Mouse (Mus musculus) intestine, postnatal 0 days (tissue): ENCODE measurements around the gene Chst8. TPM values are rescaled to one million over a fixed set of nuclear protein-coding genes. Genes with fewer than 3 reads are reported as not detected.
A peak's percentile ranks its signal among the peaks of the same experiment; 100 is the strongest.

Experiments
- ATAC-seq: fragments of 200-750 bp; cut with Nextera tagmentation; 2 replicates; pipeline ENCODE4 v1.8.0; 2017; ENCODE audit warnings: mild to moderate bottlenecking, moderate TSS enrichment, moderate library complexity
- H3K27ac ChIP-seq: fragments of 300-500 bp; sonication (generic); 2 replicates; pipeline ENCODE4 v1.5.1; 2014; ENCODE audit warnings: mild to moderate bottlenecking, low read depth, low read length, moderate library complexity
- H3K27me3 ChIP-seq: fragments of 300-500 bp; sonication (generic); replicated peaks from 2 replicates; pipeline ENCODE4 v1.6.1; 2014; ENCODE audit warnings: low read length, mixed read lengths; ENCODE audit not compliant: control insufficient read depth, insufficient read depth
- H3K36me3 ChIP-seq: fragments of 300-500 bp; sonication (generic); 2 replicates; pipeline ENCODE4 v1.6.1; 2014; ENCODE audit warnings: mild to moderate bottlenecking, moderate library complexity; ENCODE audit not compliant: control insufficient read depth, insufficient read depth
- H3K4me1 ChIP-seq: fragments of 300-500 bp; sonication (generic); replicated peaks from 2 replicates; pipeline ENCODE4 v1.6.1; 2014; ENCODE audit warnings: antibody characterized with exemption, low read length, mixed read lengths; ENCODE audit not compliant: control insufficient read depth, insufficient read depth
- H3K4me2 ChIP-seq: fragments of 300-500 bp; sonication (generic); replicated peaks from 2 replicates; pipeline ENCODE4 v1.6.1; 2014; ENCODE audit warnings: low read depth, mild to moderate bottlenecking, moderate library complexity
- H3K4me3 ChIP-seq: fragments of 300-500 bp; sonication (generic); 2 replicates; pipeline ENCODE4 v1.5.1; 2014; ENCODE audit warnings: low read depth, low read length
- H3K9ac ChIP-seq: fragments of 300-500 bp; sonication (generic); 2 replicates; pipeline ENCODE4 v1.6.1; 2014; ENCODE audit warnings: mild to moderate bottlenecking, low read depth, low read length
- H3K9me3 ChIP-seq: fragments of 300-500 bp; sonication (generic); 2 replicates; pipeline ENCODE4 v1.6.1; 2016; ENCODE audit warnings: mixed run types; ENCODE audit not compliant: control insufficient read depth
- CTCF ChIP-seq: sonication (generic); IDR thresholded peaks from 2 replicates; pipeline ENCODE4 v1.5.1; 2016; ENCODE audit warnings: low read depth, mild to moderate bottlenecking, control low read depth, antibody characterized with exemption, moderate library complexity
- WGBS: fragments of 180-500 bp; shearing (Covaris S2); extraction: QIAGEN DNeasy Blood & Tissue Kit; methylation state at CpG from one replicate; pipeline ENCODE4 v1.1.7; 2014; 5-methylcytosine and 5-hydroxymethylcytosine counted together
- polyA plus RNA-seq: library from polyadenylated mRNA; unstranded; fragments of >200 nt; fragmentation: Nextera tagmentation; extraction: Ambion mirVana; gene quantifications from 2 replicates; pipeline ENCODE4 v1.2.1, GENCODE M21; 2015

The Chst8 gene
- polyA plus RNA-seq, 1 experiment from 2014 or later = 2.7 TPM

DNA sequence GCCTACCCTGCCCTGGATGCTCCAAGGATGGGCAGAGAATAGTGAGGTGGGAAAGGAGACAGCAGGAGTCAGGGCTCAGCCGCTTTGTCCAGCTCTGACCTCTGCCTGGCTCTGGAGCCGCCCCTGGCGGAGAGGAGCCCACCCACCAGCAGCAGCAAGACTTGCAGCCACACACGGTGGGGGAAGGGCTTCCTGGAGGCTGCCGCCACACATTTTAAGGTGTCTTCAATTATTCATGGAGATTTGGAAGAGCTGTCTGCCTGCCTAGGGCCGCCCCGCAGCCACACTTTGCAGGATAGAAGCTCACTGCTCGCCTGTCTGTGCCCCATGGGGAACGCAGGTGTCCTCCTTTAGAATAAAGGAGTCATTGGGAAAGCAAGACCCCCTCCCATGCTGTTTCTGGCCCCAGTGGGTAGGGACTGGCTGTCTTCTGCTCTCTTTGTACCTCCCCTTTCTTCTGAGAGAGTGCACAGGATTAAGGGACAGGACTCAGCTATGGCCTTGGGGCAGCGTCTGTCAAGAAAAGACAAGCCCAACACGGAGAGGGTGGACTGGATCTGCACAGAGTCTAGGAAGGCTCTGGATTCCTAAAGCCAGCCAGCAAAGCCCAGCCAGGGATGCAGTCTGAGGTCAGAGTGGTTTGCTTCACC, 95.2 kb downstream of the Chst8 start:
- Histone ChIP-seq H3K27ac (no peak overlapping the region), H3K9ac (no peak overlapping the region), H3K36me3 (no peaks in the 10 kb centered on the region), H3K27me3 (no peaks in the 10 kb centered on the region), H3K4me3 (no peak overlapping the region), H3K4me1 (peaks cover 5% of the 10 kb centered on the region), H3K4me2 (no peak overlapping the region), H3K9me3 (no peaks in the 10 kb centered on the region)
- ATAC-seq = no peak
- WGBS = 45% methylated on average over 11 of the region's 11 CpGs
- no peak for TF ChIP-seq CTCF

DNA sequence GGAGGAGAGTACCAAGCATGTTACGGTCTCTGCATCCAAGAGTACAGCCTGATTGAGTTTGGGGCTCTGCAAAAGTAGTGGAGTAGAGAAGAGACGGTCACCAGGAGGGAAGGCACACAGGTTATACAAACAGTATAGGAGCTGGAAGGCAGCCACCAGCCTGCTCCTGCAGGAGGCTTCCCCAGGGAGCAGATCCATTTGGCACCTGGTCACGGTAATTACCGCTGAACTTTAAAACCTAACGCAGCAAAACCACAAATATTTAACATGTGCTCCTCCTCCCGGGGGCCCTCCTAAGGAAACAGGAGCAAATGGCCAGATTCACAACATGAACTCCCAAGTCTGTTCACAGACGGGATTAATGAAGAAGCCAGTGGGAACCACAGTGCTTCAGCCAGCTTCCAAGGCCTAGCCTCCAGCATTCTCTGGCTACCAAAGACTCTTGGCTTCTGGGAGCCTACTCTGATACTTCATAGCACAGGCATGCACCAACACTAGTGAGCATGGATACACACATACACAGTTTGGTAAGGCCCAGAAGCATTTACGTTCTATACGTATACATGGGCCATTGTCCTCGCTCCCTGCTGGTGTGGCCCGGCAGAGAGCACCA, 97.6 kb downstream of the Chst8 start:
- Histone ChIP-seq H3K4me3 (no peak overlapping the region), H3K27me3 (no peaks in the 10 kb centered on the region), H3K36me3 (no peaks in the 10 kb centered on the region), H3K4me2 (no peak overlapping the region; the same call in 1 of the 2 replicates), H3K9me3 (no peaks in the 10 kb centered on the region), H3K27ac (no peak overlapping the region), H3K4me1 (peaks cover 5% of the 10 kb centered on the region), H3K9ac (no peak overlapping the region)
- 35% methylated on average over 11 of the region's 11 CpGs for WGBS
- peak; percentile 43 for ATAC-seq
- TF ChIP-seq CTCF = no peak

DNA sequence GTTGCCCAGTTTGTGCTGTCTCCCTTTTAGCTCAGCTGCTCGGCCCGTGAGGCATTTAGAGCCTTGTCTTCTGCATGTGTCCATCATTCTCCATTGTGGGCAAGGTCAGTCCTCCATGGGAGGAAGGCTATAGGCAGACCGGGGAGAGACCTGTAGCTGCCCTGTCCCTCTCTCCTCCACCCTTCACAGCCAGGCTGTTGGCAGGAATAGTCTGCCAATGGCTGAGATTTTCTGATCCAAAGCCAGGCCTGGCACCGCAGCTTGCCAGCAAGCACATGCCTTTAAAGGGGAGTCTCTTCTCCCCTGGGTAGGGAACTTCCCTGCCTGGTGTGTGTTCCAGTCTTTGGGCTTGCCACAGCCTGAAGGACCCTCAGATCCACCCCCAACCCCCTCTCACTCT, 103.4 kb downstream of the Chst8 start:
- H3K27ac ChIP-seq = no peak overlapping the region
- H3K9me3 ChIP-seq = no peaks in the 10 kb centered on the region
- WGBS = 82% methylated on average over 4 of the region's 4 CpGs
- H3K4me1 ChIP-seq = no peaks in the 10 kb centered on the region
- no peak for ATAC-seq
- no peak overlapping the region for H3K4me2 ChIP-seq
- H3K9ac ChIP-seq = no peak overlapping the region
- no peak for TF ChIP-seq CTCF
- H3K4me3 ChIP-seq = no peak overlapping the region
- H3K27me3 ChIP-seq = no peaks in the 10 kb centered on the region
- H3K36me3 ChIP-seq = no peaks in the 10 kb centered on the region

DNA sequence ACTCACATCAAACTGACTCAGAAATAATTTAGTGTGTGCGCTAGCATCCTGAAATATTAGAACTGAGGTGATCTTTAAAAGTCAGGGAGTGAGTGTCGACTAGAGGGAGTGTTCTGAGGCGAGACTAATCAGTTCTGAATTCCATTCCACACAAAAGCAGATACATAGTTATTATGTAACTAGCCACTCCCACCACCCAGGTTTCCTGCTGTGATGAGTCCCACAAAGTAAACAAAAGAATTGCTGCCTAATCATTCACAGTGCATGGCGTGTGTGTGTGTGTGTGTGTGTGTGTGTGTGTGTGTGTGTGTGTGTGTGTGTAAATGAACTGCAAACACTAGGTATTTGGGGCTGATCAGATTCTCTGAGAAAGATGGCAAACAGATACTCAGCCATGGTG, 108.1 kb downstream of the Chst8 start:
- Histone ChIP-seq H3K27ac (no peak overlapping the region), H3K9me3 (no peaks in the 10 kb centered on the region), H3K36me3 (no peaks in the 10 kb centered on the region), H3K9ac (no peak overlapping the region), H3K4me2 (no peak overlapping the region), H3K27me3 (no peaks in the 10 kb centered on the region), H3K4me1 (no peaks in the 10 kb centered on the region), H3K4me3 (no peak overlapping the region)
- 0 out of 2 replicates have a peak, but pooled peaks have one; percentile 1 for TF ChIP-seq CTCF
- WGBS = 18% methylated on average over 4 of the region's 4 CpGs
- ATAC-seq = peak; percentile 51

DNA sequence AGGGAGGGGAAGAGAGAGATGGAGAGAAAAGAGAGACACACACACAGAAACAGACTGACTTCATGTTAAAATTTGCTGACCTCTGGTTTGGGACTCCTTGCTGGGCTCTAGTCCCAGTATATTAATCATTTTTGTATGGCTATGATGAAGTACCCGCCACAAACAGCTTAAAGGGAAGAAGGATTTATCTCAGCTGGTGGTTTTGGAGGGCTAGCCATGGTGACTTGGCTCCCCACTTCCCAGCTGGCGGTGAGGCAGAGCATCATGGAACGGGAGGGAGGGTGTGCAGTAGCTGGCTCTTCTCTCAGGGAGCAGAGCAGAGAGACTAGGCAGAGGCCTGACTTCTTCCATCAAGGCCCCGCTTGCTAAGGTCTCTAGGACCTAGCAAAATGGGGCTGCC, 109.1 kb downstream of the Chst8 start:
- H3K9me3 ChIP-seq = no peaks in the 10 kb centered on the region
- WGBS = 62% methylated on average over 4 of the region's 4 CpGs
- no peaks in the 10 kb centered on the region for H3K36me3 ChIP-seq
- no peak overlapping the region for H3K4me2 ChIP-seq
- H3K9ac ChIP-seq = no peak overlapping the region
- no peak for TF ChIP-seq CTCF
- no peak overlapping the region for H3K27ac ChIP-seq
- H3K4me1 ChIP-seq = no peaks in the 10 kb centered on the region
- no peaks in the 10 kb centered on the region for H3K27me3 ChIP-seq
- ATAC-seq = no peak
- no peak overlapping the region for H3K4me3 ChIP-seq

DNA sequence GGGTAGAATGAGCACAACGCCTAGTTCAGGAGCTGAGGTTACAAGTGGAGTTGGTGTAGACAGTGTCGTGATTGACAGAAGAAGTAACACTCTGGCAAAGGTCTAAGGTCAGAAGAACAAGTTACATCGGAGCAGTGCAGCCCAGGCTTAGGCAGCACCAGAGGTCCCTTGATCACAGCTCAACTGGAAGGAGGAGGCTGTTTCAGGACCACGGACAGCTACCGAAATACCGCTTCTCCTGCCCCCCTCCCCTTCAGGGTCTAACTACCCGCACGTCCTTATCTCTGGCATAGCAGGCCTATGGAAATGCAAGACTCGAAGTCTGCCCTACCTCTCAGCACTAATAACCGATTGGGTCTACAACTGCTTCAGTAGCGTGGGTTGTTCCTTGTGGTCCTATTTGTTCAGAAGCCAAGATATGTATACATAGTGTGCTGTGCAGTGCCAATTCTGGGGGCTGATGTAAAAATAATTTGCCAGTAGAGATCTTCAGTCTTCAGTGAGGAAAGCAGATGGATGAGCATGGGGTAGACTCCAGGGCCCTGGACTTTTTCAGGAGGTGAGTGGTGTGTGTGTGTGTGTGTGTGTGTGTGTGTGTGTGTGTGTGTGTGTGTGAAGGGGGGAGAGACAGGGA, 109.7 kb downstream of the Chst8 start:
- ATAC-seq = no peak
- Histone ChIP-seq H3K4me2 (no peak overlapping the region), H3K9me3 (no peaks in the 10 kb centered on the region), H3K4me1 (no peaks in the 10 kb centered on the region), H3K27me3 (no peaks in the 10 kb centered on the region), H3K9ac (no peak overlapping the region), H3K36me3 (no peaks in the 10 kb centered on the region), H3K4me3 (no peak overlapping the region), H3K27ac (no peak overlapping the region)
- no peak for TF ChIP-seq CTCF
- WGBS = 10% methylated on average over 11 of the region's 11 CpGs
